Mouse (Mus musculus) lung, adult 2 months (tissue): ENCODE measurements around the gene Naa38.

Source experiments
- CTCF ChIP-seq: fragments of 200-500 bp; IDR thresholded peaks from 2 replicates; pipeline ENCODE4 v1.5.1; 2011; ENCODE audit warnings: mild to moderate bottlenecking, low read length, control low read depth; ENCODE audit not compliant: insufficient read depth
- POLR2A ChIP-seq: fragments of 200-500 bp; IDR thresholded peaks from 2 replicates; pipeline ENCODE4 v1.6.1; 2011; ENCODE audit warnings: low read depth, mild to moderate bottlenecking, control low read depth, low read length, borderline replicate concordance; ENCODE audit errors: extremely low read depth

DNA sequence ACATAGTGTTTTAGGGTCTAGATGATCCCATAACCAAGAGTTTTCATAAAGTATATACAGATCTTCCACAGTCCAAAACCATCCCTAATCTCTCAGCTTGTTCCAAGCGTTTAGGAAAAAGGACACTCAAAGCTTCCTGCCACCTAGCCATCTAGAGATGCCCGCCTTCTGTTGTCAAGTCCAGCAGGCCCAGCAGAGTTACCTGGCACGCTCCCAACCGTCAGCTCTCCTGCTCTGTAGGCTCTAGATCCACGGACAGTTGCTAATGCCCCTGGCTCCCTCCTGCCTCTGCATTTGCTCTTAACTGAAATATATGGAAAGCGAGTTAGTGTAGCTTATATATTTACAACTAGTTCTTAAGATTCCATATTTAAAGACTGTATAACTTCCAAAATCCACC is 13.9 kb upstream of the Naa38 start:
- TF ChIP-seq CTCF (no peak), POLR2A (no peak)
